Mouse (Mus musculus): ENCODE data around the gene Hcrt.
"Not testable (repeated sequence)": the region's sequence is repeated elsewhere in the genome, so short reads cannot be mapped to it uniquely, and the experiment has no call there.

The Hcrt gene

GRCm38 (mm10) chr11:100762831-100763230, at the start of gene Hcrt:
Hcrt (minus strand) TSS chr11:100762931.
- no peak for DNase-seq (ENCODE audit: low read depth)

GRCm38 (mm10) chr11:100811132-100811531, 48.4 kb upstream of the Hcrt start:
- DNase-seq (ENCODE audit: low read depth) = no peak

GRCm38 (mm10) chr11:100810516-100810915, 47.8 kb upstream of the Hcrt start:
- no peak for DNase-seq (ENCODE audit: low read depth)

- no peak for DNase-seq (ENCODE audit: low read depth)
Observed at GRCm38 (mm10) chr11:100806380-100807305, 43.9 kb upstream of the Hcrt start.

- no peak for DNase-seq (ENCODE audit: low read depth)
Observed at GRCm38 (mm10) chr11:100805535-100805934, 42.8 kb upstream of the Hcrt start.

GRCm38 (mm10) chr11:100804409-100804808, 41.7 kb upstream of the Hcrt start:
- DNase-seq (ENCODE audit: low read depth) = no peak

- DNase-seq (ENCODE audit: low read depth) = no peak
Observed at GRCm38 (mm10) chr11:100799426-100799825, 36.7 kb upstream of the Hcrt start.

GRCm38 (mm10) chr11:100796585-100796984, 33.9 kb upstream of the Hcrt start:
- DNase-seq (ENCODE audit: low read depth) = no peak

GRCm38 (mm10) chr11:100795386-100795785, 32.7 kb upstream of the Hcrt start:
- DNase-seq (ENCODE audit: low read depth) = no peak

- no peak for DNase-seq (ENCODE audit: low read depth)
Observed at GRCm38 (mm10) chr11:100791457-100792049, 28.8 kb upstream of the Hcrt start.

- DNase-seq (ENCODE audit: low read depth) = not testable (repeated sequence)
Observed at GRCm38 (mm10) chr11:100790644-100791043, 27.9 kb upstream of the Hcrt start.

- no peak for DNase-seq (ENCODE audit: low read depth)
Observed at GRCm38 (mm10) chr11:100789702-100790101, 27.0 kb upstream of the Hcrt start.

- no peak for DNase-seq (ENCODE audit: low read depth)
Observed at GRCm38 (mm10) chr11:100785774-100786173, 23.0 kb upstream of the Hcrt start.

GRCm38 (mm10) chr11:100784286-100784685, 21.6 kb upstream of the Hcrt start:
- no peak for DNase-seq (ENCODE audit: low read depth)

GRCm38 (mm10) chr11:100782568-100782967, 19.8 kb upstream of the Hcrt start:
- DNase-seq (ENCODE audit: low read depth) = no peak

- DNase-seq (ENCODE audit: low read depth) = no peak
Observed at GRCm38 (mm10) chr11:100781763-100782475, 19.2 kb upstream of the Hcrt start.

GRCm38 (mm10) chr11:100780247-100780646, 17.5 kb upstream of the Hcrt start:
- DNase-seq (ENCODE audit: low read depth) = no peak

GRCm38 (mm10) chr11:100778069-100778468, 15.3 kb upstream of the Hcrt start:
- DNase-seq (ENCODE audit: low read depth) = no peak

GRCm38 (mm10) chr11:100775921-100776320, 13.2 kb upstream of the Hcrt start:
- DNase-seq (ENCODE audit: low read depth) = no peak

GRCm38 (mm10) chr11:100774261-100774660, 11.5 kb upstream of the Hcrt start:
- no peak for DNase-seq (ENCODE audit: low read depth)

GRCm38 (mm10) chr11:100770646-100771408, 8.1 kb upstream of the Hcrt start, which contains the start of gene Ghdc:
Ghdc (minus strand) TSS chr11:100770957.
- peak; percentile 64 for DNase-seq (ENCODE audit: low read depth)

- no peak for DNase-seq (ENCODE audit: low read depth)
Observed at GRCm38 (mm10) chr11:100769980-100770379, 7.2 kb upstream of the Hcrt start.
